Mouse (Mus musculus) hindbrain, embryonic 16.5 days (tissue): ENCODE results near the gene Izumo2. TPM values are rescaled to one million over a fixed set of nuclear protein-coding genes. Genes with fewer than 3 reads are reported as not detected.
"Not testable (repeated sequence)": the region's sequence is repeated elsewhere in the genome, so short reads cannot be mapped to it uniquely, and the experiment has no call there.

Experiments
- ATAC-seq: fragments of 200-750 bp; cut with Nextera tagmentation; 2 replicates; pipeline ENCODE4 v1.8.0; 2017; ENCODE audit warnings: moderate TSS enrichment, moderate library complexity
- H3K27ac ChIP-seq: fragments of 300-500 bp; sonication (generic); 2 replicates; pipeline ENCODE4 v1.5.1; 2014; ENCODE audit warnings: low read depth, mild to moderate bottlenecking, control low read depth, low read length, moderate library complexity
- H3K27me3 ChIP-seq: fragments of 300-500 bp; sonication (generic); replicated peaks from 2 replicates; pipeline ENCODE4 v1.6.1; 2014; ENCODE audit warnings: low read length; ENCODE audit not compliant: control insufficient read depth, insufficient read depth
- H3K36me3 ChIP-seq: fragments of 300-500 bp; sonication (generic); 2 replicates; pipeline ENCODE4 v1.6.1; 2014; ENCODE audit warnings: mild to moderate bottlenecking, low read length, moderate library complexity, mixed read lengths; ENCODE audit not compliant: control insufficient read depth, insufficient read depth
- H3K4me1 ChIP-seq: fragments of 300-500 bp; sonication (generic); 2 replicates; pipeline ENCODE4 v1.6.1; 2014; ENCODE audit warnings: low read depth, low read length; ENCODE audit not compliant: control insufficient read depth, insufficient read depth
- H3K4me2 ChIP-seq: fragments of 300-500 bp; sonication (generic); 2 replicates; pipeline ENCODE4 v1.6.1; 2014; ENCODE audit warnings: mild to moderate bottlenecking, low read length, control low read depth, moderate library complexity
- H3K4me3 ChIP-seq: fragments of 300-500 bp; sonication (generic); 2 replicates; pipeline ENCODE4 v1.5.1; 2014; ENCODE audit warnings: mild to moderate bottlenecking, low read length, control low read depth, moderate library complexity
- H3K9ac ChIP-seq: fragments of 300-500 bp; sonication (generic); 2 replicates; pipeline ENCODE4 v1.6.1; 2014; ENCODE audit warnings: low read depth, mild to moderate bottlenecking, control low read depth, low read length, moderate library complexity
- H3K9me3 ChIP-seq: fragments of 300-500 bp; sonication (generic); 2 replicates; pipeline ENCODE4 v1.6.1; 2014; ENCODE audit warnings: mild to moderate bottlenecking, low read length, moderate library complexity; ENCODE audit not compliant: control insufficient read depth
- WGBS: fragments of 180-500 bp; shearing (Covaris S2); extraction: QIAGEN DNeasy Blood & Tissue Kit; methylation state at CpG from one replicate; pipeline ENCODE4 v1.1.7; 2014; 5-methylcytosine and 5-hydroxymethylcytosine counted together
- polyA plus RNA-seq: library from polyadenylated mRNA; unstranded; fragments of >200 nt; fragmentation: Nextera tagmentation; extraction: Ambion mirVana; gene quantifications from 2 replicates; pipeline ENCODE4 v1.2.1, GENCODE M21; 2015

Izumo2 gene
- polyA plus RNA-seq, 1 experiment from 2014 or later: not detected

- no peak overlapping the region for H3K9ac ChIP-seq
- no peak overlapping the region for H3K27ac ChIP-seq
- H3K36me3 ChIP-seq: peaks cover 11% of the 10 kb centered on the region
- H3K9me3 ChIP-seq: no peaks in the 10 kb centered on the region
- no peaks in the 10 kb centered on the region for H3K4me1 ChIP-seq
- no peak for ATAC-seq
- H3K4me3 ChIP-seq: no peak overlapping the region
- H3K27me3 ChIP-seq: no peaks in the 10 kb centered on the region
- H3K4me2 ChIP-seq: no peak overlapping the region
- 87% methylated on average over 9 of the region's 9 CpGs for WGBS
Measured at GRCm38 (mm10) chr7:44733723-44734122, 25.2 kb downstream of the Izumo2 start.

GRCm38 (mm10) chr7:44741361-44741760 lies 32.8 kb downstream of the Izumo2 start:
- H3K27ac ChIP-seq: no peak overlapping the region
- ATAC-seq: no peak
- no peak overlapping the region for H3K4me3 ChIP-seq
- H3K36me3 ChIP-seq: no peaks in the 10 kb centered on the region
- WGBS: 85% methylated on average over 8 of the region's 8 CpGs
- H3K4me1 ChIP-seq: no peaks in the 10 kb centered on the region
- H3K27me3 ChIP-seq: no peaks in the 10 kb centered on the region
- H3K9me3 ChIP-seq: no peaks in the 10 kb centered on the region
- no peak overlapping the region for H3K4me2 ChIP-seq
- no peak overlapping the region for H3K9ac ChIP-seq

- H3K9ac ChIP-seq: no peak overlapping the region; the same call in 1 of the 2 replicates
- H3K4me2 ChIP-seq: peak overlapping the region; percentile 89
- H3K4me1 ChIP-seq: peaks cover 11% of the 10 kb centered on the region
- ATAC-seq: no peak
- H3K27me3 ChIP-seq: no peaks in the 10 kb centered on the region
- H3K36me3 ChIP-seq: no peaks in the 10 kb centered on the region
- no peak overlapping the region for H3K27ac ChIP-seq
- WGBS: 36% methylated on average over 9 of the region's 9 CpGs
- peak overlapping the region; percentile 48 for H3K4me3 ChIP-seq
- no peaks in the 10 kb centered on the region for H3K9me3 ChIP-seq
Measured at GRCm38 (mm10) chr7:44744270-44744669, 35.7 kb downstream of the Izumo2 start.

GRCm38 (mm10) chr7:44745076-44745475 lies 36.5 kb downstream of the Izumo2 start:
- Histone ChIP-seq H3K27ac (peak overlapping the region; percentile 60), H3K27me3 (no peaks in the 10 kb centered on the region), H3K4me1 (peaks cover 12% of the 10 kb centered on the region), H3K36me3 (no peaks in the 10 kb centered on the region), H3K4me2 (peak overlapping the region; percentile 89), H3K9me3 (no peaks in the 10 kb centered on the region), H3K9ac (peak overlapping the region; percentile 74), H3K4me3 (peak overlapping the region; percentile 48)
- 1% methylated on average over 18 of the region's 18 CpGs for WGBS
- peak; percentile 77 for ATAC-seq

GRCm38 (mm10) chr7:44747115-44747514 lies 38.6 kb downstream of the Izumo2 start:
- no peak overlapping the region for H3K9ac ChIP-seq
- H3K27ac ChIP-seq: no peak overlapping the region
- H3K4me2 ChIP-seq: no peak overlapping the region
- H3K27me3 ChIP-seq: no peaks in the 10 kb centered on the region
- H3K4me3 ChIP-seq: no peak overlapping the region
- ATAC-seq: no peak
- H3K36me3 ChIP-seq: 0 out of 2 replicates have a peak, but pooled peaks cover under 1% of the 10 kb centered on the region
- H3K9me3 ChIP-seq: no peaks in the 10 kb centered on the region
- WGBS: 70% methylated on average over 4 of the region's 4 CpGs
- peaks cover 12% of the 10 kb centered on the region for H3K4me1 ChIP-seq

- H3K4me1 ChIP-seq: peaks cover 12% of the 10 kb centered on the region
- WGBS: under 1% methylated on average over 39 of the region's 44 CpGs
- peak within 1 kb of the TSS; percentile 73 for H3K9ac ChIP-seq
- H3K36me3 ChIP-seq: peaks cover 2% of the 10 kb centered on the region; the same call in 1 of the 2 replicates
- peak within 1 kb of the TSS; percentile 81 for H3K27ac ChIP-seq
- H3K9me3 ChIP-seq: no peaks in the 10 kb centered on the region
- H3K27me3 ChIP-seq: no peaks in the 10 kb centered on the region
- peak; percentile 96 for ATAC-seq
- peak within 1 kb of the TSS; percentile 75 for H3K4me2 ChIP-seq
- peak within 1 kb of the TSS; percentile 80 for H3K4me3 ChIP-seq
Measured at GRCm38 (mm10) chr7:44748101-44749044, 39.8 kb downstream of the Izumo2 start, which contains the start of gene Vrk3. TSS of gene Vrk3 (plus strand) at chr7:44748413.

GRCm38 (mm10) chr7:44750950-44751349 lies 42.4 kb downstream of the Izumo2 start, which contains the start of gene Zfp473:
TSS of gene Zfp473 (minus strand) at chr7:44751050.
- H3K36me3 ChIP-seq, H3K9ac ChIP-seq, H3K27me3 ChIP-seq, H3K9me3 ChIP-seq, H3K27ac ChIP-seq, ATAC-seq, H3K4me3 ChIP-seq, H3K4me2 ChIP-seq: not testable (repeated sequence)
- peaks cover 12% of the 10 kb centered on the region for H3K4me1 ChIP-seq
- 93% methylated on average over 1 of the region's 1 CpGs for WGBS

GRCm38 (mm10) chr7:44757164-44757563 lies 48.6 kb downstream of the Izumo2 start:
- no peaks in the 10 kb centered on the region for H3K4me1 ChIP-seq
- no peak overlapping the region for H3K4me3 ChIP-seq
- no peak overlapping the region for H3K27ac ChIP-seq
- H3K36me3 ChIP-seq: peaks cover 17% of the 10 kb centered on the region
- H3K27me3 ChIP-seq: no peaks in the 10 kb centered on the region
- WGBS: 79% methylated on average over 2 of the region's 2 CpGs
- H3K4me2 ChIP-seq: no peak overlapping the region
- no peak for ATAC-seq
- H3K9ac ChIP-seq: no peak overlapping the region
- no peaks in the 10 kb centered on the region for H3K9me3 ChIP-seq

GRCm38 (mm10) chr7:44760366-44760765 lies 51.8 kb downstream of the Izumo2 start:
- H3K4me1 ChIP-seq: no peaks in the 10 kb centered on the region
- ATAC-seq: no peak
- H3K9me3 ChIP-seq: no peaks in the 10 kb centered on the region
- no peak overlapping the region for H3K4me2 ChIP-seq
- no peak overlapping the region for H3K4me3 ChIP-seq
- H3K27ac ChIP-seq: no peak overlapping the region
- H3K9ac ChIP-seq: no peak overlapping the region
- no peaks in the 10 kb centered on the region for H3K27me3 ChIP-seq
- H3K36me3 ChIP-seq: peaks cover 16% of the 10 kb centered on the region
